23 mouse cellular contexts compared by ENCODE assay signal in genomic region chr11:78863898-78864297, GRCm38 (mm10). TPM values are rescaled to one million over a fixed set of nuclear protein-coding genes. Genes with fewer than 3 reads are reported as not detected.
"Had no signal": no experiment of that assay in that cellular context is flagged by ENCODE, and none has a peak within 500 bp of the region (broad histone marks: within the 10 kb centered on the region; RNA-seq: fewer than 3 reads in every experiment).

No protein-coding gene starts in this region.

- H3K9me3 ChIP-seq: heart, embryonic 10.5 days; heart, embryonic 12.5 days; hindbrain, embryonic 13.5 days; hindbrain, embryonic 15.5 days; limb, embryonic 10.5 days; limb, embryonic 12.5 days had no signal

- H3K9ac ChIP-seq: heart, embryonic 12.5 days; hindbrain, embryonic 13.5 days; hindbrain, embryonic 15.5 days; limb, embryonic 12.5 days had no signal

- H3K4me3 ChIP-seq: heart, embryonic 10.5 days; heart, embryonic 12.5 days; hindbrain, embryonic 13.5 days; hindbrain, embryonic 15.5 days; layer of hippocampus, adult 2 months; left cerebral cortex, adult 2 months; limb, embryonic 10.5 days; limb, embryonic 12.5 days had no signal

- ATAC-seq: hindbrain, postnatal 0 days; intestine, postnatal 0 days had no signal

- H3K4me1 ChIP-seq: heart, embryonic 10.5 days; heart, embryonic 12.5 days; hindbrain, embryonic 13.5 days; hindbrain, embryonic 15.5 days; limb, embryonic 10.5 days; limb, embryonic 12.5 days had no signal

- H3K36me3 ChIP-seq: heart, embryonic 10.5 days; heart, embryonic 12.5 days; hindbrain, embryonic 13.5 days; hindbrain, embryonic 15.5 days; limb, embryonic 10.5 days; limb, embryonic 12.5 days had no signal

- DNase-seq: gastrocnemius, postnatal 14 days; gastrocnemius, postnatal 36 days; heart, adult 18-20 months; heart, postnatal 10 days; heart, postnatal 36 days; kidney, adult 18-20 months; kidney, adult 8-10 months; kidney, postnatal 10 days; kidney, postnatal 25 days; kidney, postnatal 4 days; liver had no signal

- H3K4me2 ChIP-seq: heart, embryonic 12.5 days; hindbrain, embryonic 13.5 days; hindbrain, embryonic 15.5 days; limb, embryonic 12.5 days; liver, embryonic 11.5 days had no signal

- H3K27ac ChIP-seq: heart, embryonic 10.5 days; hindbrain, embryonic 13.5 days; hindbrain, embryonic 15.5 days; hindbrain, postnatal 0 days; layer of hippocampus, adult 2 months; left cerebral cortex, adult 2 months; limb, embryonic 10.5 days; limb, embryonic 12.5 days had no signal

- H3K27me3 ChIP-seq: heart, embryonic 12.5 days; hindbrain, embryonic 15.5 days; limb, embryonic 12.5 days had no signal

RNA-seq across cellular contexts. Expression of gene Nos2, which starts 56.7 kb away (rescaled TPM):
- total RNA-seq: hematopoietic stem cell, adult 5-6 weeks had no signal
